Mouse (Mus musculus) brain, embryonic 18.5 days (tissue): ENCODE data around the gene Entpd4b.
"Not testable (repeated sequence)": the region's sequence is repeated elsewhere in the genome, so short reads cannot be mapped to it uniquely, and the experiment has no call there.

Experiments
- DNase-seq: peaks from one replicate; pipeline ENCODE4 v3.0.0-alpha.2; 2012; ENCODE audit warnings: low read depth, low spot score

Gene Entpd4b

GRCm38 (mm10) chr14:69555110-69555831 lies at the start of gene Entpd4b:
Gene Entpd4b (plus strand): TSS chr14:69555424.
- DNase-seq = not testable (repeated sequence)

GRCm38 (mm10) chr14:69507000-69507399 lies 48.2 kb upstream of the Entpd4b start:
- DNase-seq = not testable (repeated sequence)

GRCm38 (mm10) chr14:69512449-69512848 lies 42.8 kb upstream of the Entpd4b start, which contains the start of gene Gm27179:
Gene Gm27179 (minus strand): TSS chr14:69512549.
- DNase-seq = not testable (repeated sequence)

GRCm38 (mm10) chr14:69520810-69521209 lies 34.4 kb upstream of the Entpd4b start:
- DNase-seq = not testable (repeated sequence)

- not testable (repeated sequence) for DNase-seq
These were observed 32.2 kb upstream of the Entpd4b start for GRCm38 (mm10) chr14:69523001-69523400.

GRCm38 (mm10) chr14:69526202-69526601 lies 29.0 kb upstream of the Entpd4b start:
- DNase-seq = not testable (repeated sequence)

GRCm38 (mm10) chr14:69536539-69536938 lies 18.7 kb upstream of the Entpd4b start:
- not testable (repeated sequence) for DNase-seq

- DNase-seq = not testable (repeated sequence)
These were observed 15.1 kb upstream of the Entpd4b start for GRCm38 (mm10) chr14:69540113-69540512.

GRCm38 (mm10) chr14:69542695-69543094 lies 12.5 kb upstream of the Entpd4b start:
- DNase-seq = not testable (repeated sequence)

- DNase-seq = not testable (repeated sequence)
These were observed 11.2 kb upstream of the Entpd4b start for GRCm38 (mm10) chr14:69544033-69544432.

- not testable (repeated sequence) for DNase-seq
These were observed 10.2 kb upstream of the Entpd4b start for GRCm38 (mm10) chr14:69545052-69545451.

GRCm38 (mm10) chr14:69547310-69547709 lies 7.9 kb upstream of the Entpd4b start:
- not testable (repeated sequence) for DNase-seq

- not testable (repeated sequence) for DNase-seq
These were observed 1.6 kb downstream of the Entpd4b start for GRCm38 (mm10) chr14:69556820-69557219.

- not testable (repeated sequence) for DNase-seq
These were observed 2.3 kb downstream of the Entpd4b start for GRCm38 (mm10) chr14:69557550-69557949.
